Mouse (Mus musculus) thymus, adult 2 months (tissue): ENCODE results near the gene Wdr62. TPM values are rescaled to one million over a fixed set of nuclear protein-coding genes. Genes with fewer than 3 reads are reported as not detected.
"Not testable (repeated sequence)": the region's sequence is repeated elsewhere in the genome, so short reads cannot be mapped to it uniquely, and the experiment has no call there.

Source experiments
- DNase-seq: peaks from one replicate; pipeline ENCODE4 v3.0.0; 2021
- H3K27ac ChIP-seq: fragments of 200-500 bp; 2 replicates; pipeline ENCODE4 v1.5.1; 2012; ENCODE audit warnings: low read length, control low read depth; ENCODE audit not compliant: control insufficient read depth, insufficient read depth
- H3K27me3 ChIP-seq: fragments of 200-500 bp; 2 replicates; pipeline ENCODE4 v1.6.1; 2012; ENCODE audit warnings: mild to moderate bottlenecking, low read length, moderate library complexity, mixed read lengths; ENCODE audit not compliant: control insufficient read depth, insufficient read depth
- H3K36me3 ChIP-seq: fragments of 200-500 bp; 2 replicates; pipeline ENCODE4 v1.6.1; 2012; ENCODE audit warnings: mild to moderate bottlenecking, low read length, moderate library complexity; ENCODE audit not compliant: control insufficient read depth, insufficient read depth
- H3K4me1 ChIP-seq: fragments of 200-500 bp; replicated peaks from 2 replicates; pipeline ENCODE4 v1.6.1; 2012; ENCODE audit warnings: low read length; ENCODE audit not compliant: control insufficient read depth, insufficient read depth
- H3K4me3 ChIP-seq: fragments of 200-500 bp; 2 replicates; pipeline ENCODE4 v1.5.1; 2012; ENCODE audit warnings: mild to moderate bottlenecking, low read length, control low read depth, moderate library complexity; ENCODE audit not compliant: control insufficient read depth, insufficient read depth
- CTCF ChIP-seq: fragments of 200-500 bp; IDR thresholded peaks from 2 replicates; pipeline ENCODE4 v1.5.1; 2012; ENCODE audit warnings: mild to moderate bottlenecking, control low read depth, low read length, moderate library complexity, borderline replicate concordance; ENCODE audit not compliant: control insufficient read depth, poor library complexity, insufficient read depth; ENCODE audit errors: extremely low read depth
- POLR2A ChIP-seq: fragments of 200-500 bp; IDR thresholded peaks from 2 replicates; pipeline ENCODE4 v1.6.1; 2012; ENCODE audit warnings: mild to moderate bottlenecking, low read length, control low read depth, moderate library complexity; ENCODE audit not compliant: control insufficient read depth, poor library complexity, insufficient read depth; ENCODE audit errors: extremely low read depth
- WGBS: fragments of 180-500 bp; shearing (Covaris S2); methylation state at CpG from one replicate; pipeline ENCODE4 v1.1.7; 2018; 5-methylcytosine and 5-hydroxymethylcytosine counted together
- polyA plus RNA-seq: library from polyadenylated mRNA; depleted of rRNA; stranded (reverse); fragments of >200 nt; gene quantifications from 2 replicates; pipeline ENCODE4 v1.2.3, GENCODE M21; 2012

The Wdr62 gene
- polyA plus RNA-seq, 1 experiment: 54.1 TPM

DNA sequence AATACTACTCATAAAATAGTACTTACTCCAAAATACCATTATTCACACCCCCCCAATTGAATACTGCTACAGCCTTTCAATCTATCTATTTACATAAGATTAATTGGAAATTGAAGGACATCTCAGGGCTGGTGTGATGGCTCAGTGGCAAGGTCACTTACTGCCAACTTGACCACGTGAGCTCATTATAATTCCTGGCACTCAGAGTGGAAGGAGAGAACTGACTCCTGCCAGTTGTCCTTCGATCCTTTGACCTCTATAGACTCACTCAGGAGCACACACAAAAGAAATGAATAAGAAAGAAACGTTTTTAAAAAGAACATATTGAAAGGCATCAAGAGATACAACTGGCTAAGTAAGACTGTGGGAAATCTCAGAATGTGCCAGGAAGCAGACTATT is 64.3 kb downstream of the Wdr62 start:
- TF ChIP-seq POLR2A: no peak
- no peak for TF ChIP-seq CTCF
- Histone ChIP-seq H3K4me3 (no peak overlapping the region), H3K27ac (no peak overlapping the region), H3K4me1 (peaks cover 19% of the 10 kb centered on the region), H3K36me3 (no peaks in the 10 kb centered on the region), H3K27me3 (no peaks in the 10 kb centered on the region)
- DNase-seq: no peak
- 96% methylated on average over 3 of the region's 3 CpGs for WGBS

DNA sequence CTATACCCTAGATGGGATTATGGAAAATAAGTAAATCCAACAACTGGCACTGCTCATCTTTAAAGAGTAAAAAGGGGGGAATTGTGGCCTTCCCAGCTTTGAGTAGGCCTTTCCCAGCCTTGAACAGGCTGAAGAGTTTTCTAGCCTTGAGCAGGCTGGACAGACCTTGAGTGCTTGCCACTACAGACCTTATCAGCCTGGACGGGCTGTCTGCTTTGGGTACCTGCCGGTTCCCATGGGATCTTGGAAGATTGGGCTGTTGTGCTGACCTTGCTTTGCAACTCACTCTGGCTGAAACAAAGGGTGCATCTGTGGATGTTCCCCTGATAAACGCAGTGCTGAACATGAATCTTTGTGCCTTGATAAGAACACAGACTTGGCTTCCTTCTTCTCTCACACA is 66.3 kb downstream of the Wdr62 start:
- no peak for DNase-seq
- Histone ChIP-seq H3K27me3 (no peaks in the 10 kb centered on the region), H3K4me1 (peaks cover 6% of the 10 kb centered on the region), H3K4me3 (no peak overlapping the region), H3K36me3 (no peaks in the 10 kb centered on the region), H3K27ac (no peak overlapping the region)
- no peak for TF ChIP-seq POLR2A
- no peak for TF ChIP-seq CTCF
- WGBS: 97% methylated on average over 3 of the region's 3 CpGs

DNA sequence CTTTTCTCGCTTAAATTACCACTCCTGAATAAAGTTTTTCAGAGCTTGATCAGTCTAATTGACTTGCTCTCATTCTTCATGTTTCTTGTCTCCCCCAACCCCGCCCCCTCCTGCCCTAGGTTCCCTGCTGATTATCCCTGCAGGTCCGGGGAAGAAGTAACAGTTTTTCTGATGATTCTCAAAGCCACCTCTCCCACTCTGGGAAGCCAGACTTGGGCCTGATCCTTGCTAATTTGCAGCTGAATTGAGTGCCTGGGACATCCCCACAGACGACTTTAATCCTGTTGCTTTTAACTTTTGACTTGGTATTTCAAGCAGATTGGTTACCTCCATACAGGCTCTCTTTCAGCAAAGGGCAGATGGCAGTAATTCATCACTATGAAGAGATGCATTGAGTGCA is 69.2 kb downstream of the Wdr62 start:
- no peak overlapping the region for H3K4me3 ChIP-seq
- 80% methylated on average over 4 of the region's 4 CpGs for WGBS
- no peaks in the 10 kb centered on the region for H3K4me1 ChIP-seq
- no peaks in the 10 kb centered on the region for H3K27me3 ChIP-seq
- no peak for DNase-seq
- no peaks in the 10 kb centered on the region for H3K36me3 ChIP-seq
- H3K27ac ChIP-seq: no peak overlapping the region
- no peak for TF ChIP-seq POLR2A

DNA sequence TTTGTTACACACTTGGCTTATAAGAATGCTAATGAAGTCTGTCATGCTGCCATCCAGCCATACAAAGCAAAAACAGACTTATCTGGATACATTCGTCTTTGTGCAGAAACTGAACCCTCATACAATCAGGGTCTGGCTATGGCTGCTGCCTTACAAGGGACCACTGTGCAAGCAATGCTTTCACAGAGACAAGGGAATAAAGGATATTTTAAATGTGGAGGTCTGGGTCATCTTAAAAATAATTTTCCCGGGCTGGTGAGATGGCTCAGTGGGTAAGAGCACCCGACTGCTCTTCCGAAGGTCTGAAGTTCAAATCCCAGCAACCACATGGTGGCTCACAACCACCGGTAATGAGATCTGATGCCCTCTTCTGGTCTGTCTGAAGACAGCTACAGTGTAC is 73.9 kb downstream of the Wdr62 start:
- not testable (repeated sequence) for DNase-seq, H3K36me3 ChIP-seq, H3K4me3 ChIP-seq, H3K27me3 ChIP-seq, H3K4me1 ChIP-seq, H3K27ac ChIP-seq
- WGBS: 62% methylated on average over 5 of the region's 5 CpGs

DNA sequence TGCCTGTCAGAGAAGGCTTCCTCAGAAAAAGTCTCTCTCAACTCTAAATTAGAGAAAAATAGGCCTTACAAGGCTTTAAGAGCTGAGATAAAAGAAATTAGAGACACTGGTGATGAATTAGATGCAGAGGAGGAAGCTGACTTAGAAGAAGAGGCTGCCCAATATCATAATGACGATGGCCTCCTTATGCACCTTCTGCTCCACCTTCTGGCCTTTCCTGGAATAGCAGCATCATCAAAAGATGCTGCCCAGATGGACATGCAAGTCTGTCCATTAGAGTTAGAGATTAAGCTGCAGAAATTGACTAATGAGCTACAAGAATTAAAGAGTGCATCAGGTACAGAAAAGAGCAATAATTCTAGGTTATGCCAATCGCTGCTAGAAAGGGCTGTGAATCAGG is 74.8 kb downstream of the Wdr62 start:
- peak; percentile 46 for DNase-seq

DNA sequence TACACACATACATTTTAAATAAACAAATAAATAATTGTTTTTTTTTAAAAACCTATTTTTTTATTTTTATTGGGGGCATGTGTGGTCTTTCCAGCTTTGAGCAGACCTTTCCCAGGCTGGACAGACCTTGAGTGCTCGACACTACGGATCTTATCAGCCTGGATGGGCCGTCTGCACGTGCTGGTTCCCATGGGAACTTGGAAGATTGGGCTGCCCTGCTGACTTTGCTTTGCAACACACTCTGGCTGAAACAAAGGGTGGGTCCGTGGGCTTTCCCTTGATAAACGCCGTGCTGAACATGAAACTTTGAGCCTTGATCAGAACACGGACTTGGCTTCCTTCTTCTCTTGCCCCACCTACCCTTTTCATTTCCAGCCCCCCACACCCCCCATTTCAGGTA is 75.8 kb downstream of the Wdr62 start:
- Histone ChIP-seq H3K4me3 (peak overlapping the region; percentile 22), H3K27ac (no peak overlapping the region), H3K27me3 (no peaks in the 10 kb centered on the region), H3K4me1 (no peaks in the 10 kb centered on the region), H3K36me3 (no peaks in the 10 kb centered on the region)
- no peak for TF ChIP-seq POLR2A
- no peak for TF ChIP-seq CTCF
- DNase-seq: no peak
- 68% methylated on average over 8 of the region's 8 CpGs for WGBS

More for the DNA sequence above, 74.8 kb downstream of the Wdr62 start:
- Histone ChIP-seq H3K36me3 (no peaks in the 10 kb centered on the region), H3K4me1 (no peaks in the 10 kb centered on the region), H3K4me3 (no peak overlapping the region), H3K27ac (no peak overlapping the region), H3K27me3 (no peaks in the 10 kb centered on the region)
- WGBS: 13% methylated on average over 2 of the region's 2 CpGs
- no peak for TF ChIP-seq POLR2A
- TF ChIP-seq CTCF: no peak

DNA sequence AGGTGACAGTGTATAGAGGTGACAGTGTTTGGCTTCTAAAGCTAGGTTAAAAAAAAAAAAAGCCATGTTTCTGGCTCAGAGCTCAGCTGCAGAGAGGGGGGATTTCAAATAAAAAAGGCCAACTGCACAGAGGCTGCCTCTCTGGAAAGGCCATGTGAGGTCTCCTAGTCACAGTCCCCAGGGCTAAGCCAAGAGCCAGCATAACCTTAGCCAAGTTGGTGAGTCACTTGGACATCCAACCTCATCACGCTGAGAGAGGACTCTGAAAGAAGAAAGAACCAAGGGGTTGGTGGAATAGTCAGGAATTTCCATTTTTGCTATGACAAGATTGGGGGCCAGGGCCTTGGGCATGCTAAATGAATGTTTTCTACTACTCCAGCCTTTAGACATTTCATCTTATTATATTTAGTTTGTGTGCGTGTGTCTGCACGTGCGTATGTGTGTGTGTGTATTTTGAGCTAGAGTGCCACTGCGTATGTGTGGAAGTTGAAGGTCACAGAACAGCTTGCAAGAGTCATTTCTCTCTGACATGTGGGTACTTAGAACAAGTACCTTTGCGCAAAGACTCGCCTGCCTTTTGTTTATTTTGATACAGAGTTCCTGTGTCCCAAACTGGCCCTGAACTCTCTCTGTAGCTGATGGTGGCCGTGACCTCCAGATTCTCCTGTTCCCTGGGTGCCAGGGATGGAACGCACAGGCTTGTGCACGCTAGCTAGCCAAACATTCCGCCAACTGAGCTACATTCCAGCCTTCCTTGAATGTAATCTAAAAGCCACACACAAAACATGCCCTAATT is 77.1 kb downstream of the Wdr62 start:
- Histone ChIP-seq H3K4me1 (no peaks in the 10 kb centered on the region), H3K27me3 (no peaks in the 10 kb centered on the region), H3K36me3 (no peaks in the 10 kb centered on the region), H3K4me3 (no peak overlapping the region), H3K27ac (no peak overlapping the region)
- TF ChIP-seq POLR2A: no peak
- TF ChIP-seq CTCF: no peak
- WGBS: 94% methylated on average over 11 of the region's 11 CpGs
- DNase-seq: no peak

DNA sequence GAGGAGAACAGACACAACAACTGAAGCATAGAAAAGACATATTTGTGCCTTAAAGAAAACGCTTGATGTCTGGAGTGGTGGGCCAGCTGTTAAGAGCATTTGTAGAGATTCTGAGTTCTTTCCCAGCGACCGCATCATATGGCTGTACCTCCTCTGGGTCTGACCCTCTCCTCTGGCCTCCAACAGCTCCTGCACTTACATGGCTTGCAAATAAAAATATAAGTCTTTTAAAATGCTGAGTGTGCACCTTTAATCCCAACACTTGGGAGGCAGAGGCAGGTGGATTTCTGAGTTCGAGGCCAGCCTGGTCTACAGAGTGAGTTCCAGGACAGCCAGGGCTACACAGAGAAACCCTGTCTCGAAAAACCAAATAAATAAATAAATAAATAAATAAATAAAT is 79.6 kb downstream of the Wdr62 start:
- DNase-seq, H3K36me3 ChIP-seq, H3K27me3 ChIP-seq, H3K27ac ChIP-seq, H3K4me3 ChIP-seq, H3K4me1 ChIP-seq: not testable (repeated sequence)
- 96% methylated on average over 5 of the region's 5 CpGs for WGBS
